Mouse (Mus musculus): Measurements from ENCODE around the gene Nrp1. TPM values are rescaled to one million over a fixed set of nuclear protein-coding genes. Genes with fewer than 3 reads are reported as not detected.

Nrp1 gene
- polyA plus RNA-seq, 1 experiment from 2014 or later = 75.1 TPM

- no peak for ATAC-seq (ENCODE audit: low FRiP score, low read depth)
Observed at GRCm38 (mm10) chr8:128474614-128475013, 116.2 kb downstream of the Nrp1 start.

DNA sequence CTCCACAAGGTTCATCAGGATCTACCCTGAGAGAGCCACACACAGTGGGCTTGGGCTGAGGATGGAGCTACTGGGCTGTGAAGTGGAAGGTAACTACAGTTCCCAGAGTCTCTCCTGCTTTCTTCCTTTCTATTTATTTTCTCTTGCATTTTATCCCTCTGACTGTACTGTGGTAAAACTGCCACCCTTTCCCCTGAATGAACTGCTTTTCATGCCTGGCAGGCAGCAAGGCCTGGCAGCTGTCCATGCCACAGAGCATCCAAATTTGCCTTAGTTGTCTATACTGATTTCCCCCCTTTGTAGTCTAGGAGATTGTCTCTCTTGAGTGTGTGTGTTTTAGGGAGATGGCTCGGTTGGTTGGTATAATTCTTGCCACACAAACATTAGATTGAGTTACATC, 117.8 kb downstream of the Nrp1 start:
- no peaks in the 10 kb centered on the region; the same call in 1 of the 2 replicates for H3K36me3 ChIP-seq
- H3K4me1 ChIP-seq (replicated peaks) = no peaks in the 10 kb centered on the region
- H3K4me3 ChIP-seq = no peak overlapping the region
- no peak overlapping the region for H3K9ac ChIP-seq
- no peaks in the 10 kb centered on the region for H3K27me3 ChIP-seq
- no peak for ATAC-seq (ENCODE audit: low FRiP score, low read depth)
- H3K27ac ChIP-seq (replicated peaks) = no peak overlapping the region
- H3K4me2 ChIP-seq = no peak overlapping the region
- H3K9me3 ChIP-seq = no peaks in the 10 kb centered on the region
- 54% methylated on average over 1 of the region's 1 CpGs for WGBS

More at GRCm38 (mm10) chr8:128474614-128475013, 116.2 kb downstream of the Nrp1 start:
- H3K27me3 ChIP-seq = no peaks in the 10 kb centered on the region
- no peaks in the 10 kb centered on the region for H3K4me1 ChIP-seq (replicated peaks)
- H3K9ac ChIP-seq = no peak overlapping the region
- WGBS = 54% methylated on average over 2 of the region's 2 CpGs
- H3K4me2 ChIP-seq = no peak overlapping the region
- no peaks in the 10 kb centered on the region for H3K9me3 ChIP-seq
- H3K27ac ChIP-seq (replicated peaks) = no peak overlapping the region
- no peak overlapping the region for H3K4me3 ChIP-seq
- peaks cover under 1% of the 10 kb centered on the region; the same call in 1 of the 2 replicates for H3K36me3 ChIP-seq

DNA sequence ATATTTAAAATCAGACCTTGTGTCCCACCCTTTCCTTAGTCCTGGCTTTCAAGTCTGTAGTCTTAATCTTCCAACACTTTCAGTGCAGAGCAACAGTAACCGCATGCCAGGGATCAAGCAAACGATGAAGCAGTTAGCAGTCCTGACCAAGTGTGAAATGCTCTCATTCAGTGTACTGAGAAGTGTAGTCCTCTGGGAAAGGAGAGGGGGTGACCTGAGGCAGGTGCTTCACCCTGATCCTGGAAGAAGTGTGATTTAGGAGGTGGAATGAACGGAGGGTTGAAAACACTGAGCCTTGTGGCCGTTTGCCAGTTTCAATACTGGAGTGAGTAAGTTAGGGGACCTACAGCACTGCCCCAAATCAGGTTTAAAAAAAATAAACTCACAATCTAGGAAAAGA, 119.6 kb downstream of the Nrp1 start:
- H3K4me1 ChIP-seq (replicated peaks) = no peaks in the 10 kb centered on the region
- H3K36me3 ChIP-seq = peaks cover 5% of the 10 kb centered on the region; the same call in 1 of the 2 replicates
- no peak overlapping the region for H3K4me2 ChIP-seq
- no peaks in the 10 kb centered on the region for H3K9me3 ChIP-seq
- no peaks in the 10 kb centered on the region for H3K27me3 ChIP-seq
- H3K9ac ChIP-seq = no peak overlapping the region
- no peak overlapping the region for H3K4me3 ChIP-seq
- WGBS = 89% methylated on average over 4 of the region's 4 CpGs
- no peak overlapping the region for H3K27ac ChIP-seq (replicated peaks)
- no peak for ATAC-seq (ENCODE audit: low FRiP score, low read depth)

DNA sequence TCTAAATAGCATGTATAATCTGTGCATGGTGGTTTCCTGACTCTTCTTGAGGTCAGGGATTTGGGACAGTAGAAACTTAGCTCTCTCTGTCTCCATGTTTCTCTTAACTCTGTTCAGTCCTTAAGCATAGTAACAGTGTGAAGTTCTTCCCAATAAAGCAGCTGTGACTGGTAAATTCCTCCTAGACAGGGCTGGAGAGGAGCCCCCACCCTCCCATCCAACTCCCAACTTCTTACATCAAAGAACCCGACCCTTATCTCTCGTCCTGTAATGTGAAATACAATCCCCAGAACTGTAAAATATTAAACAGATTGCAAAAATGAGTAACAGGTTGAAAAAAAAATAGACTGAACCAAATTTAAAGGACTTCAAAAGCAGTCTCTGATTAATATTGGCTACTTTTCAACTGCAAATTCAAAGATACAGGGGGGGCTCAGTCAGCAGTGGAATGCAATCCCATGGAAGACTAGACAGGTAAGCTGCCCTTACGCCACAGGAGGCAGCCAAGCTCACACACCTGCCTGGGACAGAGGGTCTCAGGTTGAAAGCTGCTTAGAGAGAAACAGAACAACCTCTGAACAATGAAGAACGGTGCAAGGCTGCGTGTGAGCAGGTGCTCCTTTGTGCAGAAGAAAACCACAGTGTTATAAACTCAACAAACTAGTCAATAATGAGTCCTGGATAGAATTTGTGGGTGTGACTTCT, 121.1 kb downstream of the Nrp1 start:
- Histone ChIP-seq H3K27me3 (no peaks in the 10 kb centered on the region), H3K4me3 (no peak overlapping the region), H3K4me2 (no peak overlapping the region), H3K36me3 (peaks cover 5% of the 10 kb centered on the region; the same call in 1 of the 2 replicates), H3K4me1 (replicated peaks) (no peaks in the 10 kb centered on the region), H3K27ac (replicated peaks) (no peak overlapping the region), H3K9me3 (no peaks in the 10 kb centered on the region), H3K9ac (no peak overlapping the region)
- WGBS = 80% methylated on average over 5 of the region's 5 CpGs
- ATAC-seq (ENCODE audit: low FRiP score, low read depth) = no peak

DNA sequence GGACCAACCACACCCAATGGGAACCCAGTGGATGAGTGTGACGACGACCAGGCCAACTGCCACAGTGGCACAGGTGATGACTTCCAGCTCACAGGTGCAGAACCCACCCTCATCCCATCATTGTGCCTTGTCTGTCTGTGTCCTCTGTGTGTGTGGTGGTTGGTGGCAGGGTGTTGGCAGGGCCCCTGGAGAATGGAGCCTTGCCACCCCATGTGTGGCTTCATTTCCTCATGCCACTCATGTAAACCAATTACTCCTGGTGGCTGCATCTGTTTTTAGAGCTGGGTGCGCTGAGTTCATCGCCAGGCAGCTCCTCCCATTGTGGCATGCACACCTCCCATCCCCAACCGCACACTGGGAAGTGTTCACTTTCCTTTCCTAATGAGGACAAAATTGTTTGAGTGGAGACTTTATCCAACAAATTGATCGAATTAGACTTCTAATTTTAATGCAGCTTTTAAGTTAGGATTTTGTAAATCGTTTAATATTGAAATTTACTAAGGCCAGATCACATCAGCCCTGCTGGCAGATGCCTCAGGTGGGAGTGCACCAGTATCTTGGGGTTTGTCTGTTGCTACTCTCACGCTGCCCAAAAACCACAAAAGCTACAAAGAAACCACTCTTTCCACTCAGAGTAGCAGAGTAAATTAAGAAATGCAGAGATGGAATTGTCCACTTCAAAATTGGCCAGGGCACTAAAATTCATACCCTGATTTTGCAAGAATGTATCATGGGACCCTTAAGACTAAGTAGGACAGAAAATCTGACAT, 122.7 kb downstream of the Nrp1 start:
- no peaks in the 10 kb centered on the region for H3K27me3 ChIP-seq
- no peaks in the 10 kb centered on the region for H3K4me1 ChIP-seq (replicated peaks)
- ATAC-seq (ENCODE audit: low FRiP score, low read depth) = no peak
- H3K4me3 ChIP-seq = no peak overlapping the region
- no peak overlapping the region for H3K4me2 ChIP-seq
- H3K27ac ChIP-seq (replicated peaks) = no peak overlapping the region
- no peaks in the 10 kb centered on the region for H3K9me3 ChIP-seq
- no peak overlapping the region for H3K9ac ChIP-seq
- 90% methylated on average over 8 of the region's 8 CpGs for WGBS
- peaks cover 5% of the 10 kb centered on the region; the same call in 1 of the 2 replicates for H3K36me3 ChIP-seq

- Histone ChIP-seq H3K4me2 (no peak overlapping the region), H3K4me3 (no peak overlapping the region), H3K4me1 (replicated peaks) (peaks cover 8% of the 10 kb centered on the region), H3K9ac (no peak overlapping the region), H3K27ac (replicated peaks) (no peak overlapping the region), H3K9me3 (no peaks in the 10 kb centered on the region), H3K36me3 (peaks cover 5% of the 10 kb centered on the region; the same call in 1 of the 2 replicates), H3K27me3 (no peaks in the 10 kb centered on the region)
- no peak for ATAC-seq (ENCODE audit: low FRiP score, low read depth)
- WGBS = 79% methylated on average over 3 of the region's 3 CpGs
Observed at GRCm38 (mm10) chr8:128483344-128483743, 124.9 kb downstream of the Nrp1 start.

DNA sequence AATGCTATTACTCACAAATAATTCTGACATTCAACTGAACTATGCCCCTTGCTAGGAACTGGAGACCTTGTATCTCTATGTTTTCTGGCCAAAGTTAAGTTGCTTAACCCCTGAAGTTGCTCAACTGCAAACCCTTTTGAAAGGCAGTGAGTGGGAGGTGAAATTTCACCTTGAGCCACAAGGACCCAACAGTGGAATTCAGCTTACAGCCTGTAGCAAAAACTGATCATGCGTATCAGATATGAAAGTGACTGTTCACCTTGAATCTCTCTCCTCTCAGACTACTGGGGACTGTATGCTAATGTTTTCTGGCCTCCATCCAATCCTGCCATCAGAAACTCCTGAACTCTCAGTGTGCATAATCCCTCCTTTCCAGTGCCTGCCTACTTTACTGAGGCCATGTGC, 126.3 kb downstream of the Nrp1 start:
- WGBS = 84% methylated on average over 1 of the region's 1 CpGs
- H3K27ac ChIP-seq (replicated peaks) = no peak overlapping the region
- no peaks in the 10 kb centered on the region for H3K9me3 ChIP-seq
- no peak overlapping the region for H3K4me3 ChIP-seq
- peaks cover 5% of the 10 kb centered on the region; the same call in 1 of the 2 replicates for H3K36me3 ChIP-seq
- no peak overlapping the region for H3K4me2 ChIP-seq
- H3K4me1 ChIP-seq (replicated peaks) = peaks cover 12% of the 10 kb centered on the region
- no peaks in the 10 kb centered on the region for H3K27me3 ChIP-seq
- no peak for ATAC-seq (ENCODE audit: low FRiP score, low read depth)
- H3K9ac ChIP-seq = no peak overlapping the region

- Histone ChIP-seq H3K4me3 (no peak overlapping the region), H3K4me2 (no peak overlapping the region), H3K27me3 (no peaks in the 10 kb centered on the region), H3K27ac (replicated peaks) (no peak overlapping the region), H3K9me3 (no peaks in the 10 kb centered on the region), H3K4me1 (replicated peaks) (peaks cover 12% of the 10 kb centered on the region), H3K36me3 (peaks cover 5% of the 10 kb centered on the region; the same call in 1 of the 2 replicates), H3K9ac (no peak overlapping the region)
- WGBS = 87% methylated on average over 2 of the region's 2 CpGs
- ATAC-seq (ENCODE audit: low FRiP score, low read depth) = no peak
Observed at GRCm38 (mm10) chr8:128486043-128486442, 127.6 kb downstream of the Nrp1 start.

- H3K4me2 ChIP-seq = no peak overlapping the region
- peaks cover 12% of the 10 kb centered on the region for H3K4me1 ChIP-seq (replicated peaks)
- no peak overlapping the region for H3K9ac ChIP-seq
- ATAC-seq (ENCODE audit: low FRiP score, low read depth) = 0 out of 2 replicates have a peak, but pooled peaks have one; percentile 19
- H3K4me3 ChIP-seq = no peak overlapping the region
- WGBS = 20% methylated on average over 10 of the region's 10 CpGs
- no peaks in the 10 kb centered on the region for H3K36me3 ChIP-seq
- H3K27me3 ChIP-seq = no peaks in the 10 kb centered on the region
- H3K27ac ChIP-seq (replicated peaks) = no peak overlapping the region
- H3K9me3 ChIP-seq = no peaks in the 10 kb centered on the region
Observed at GRCm38 (mm10) chr8:128487966-128488931, 129.8 kb downstream of the Nrp1 start.

- 100% methylated on average over 1 of the region's 1 CpGs for WGBS
- no peaks in the 10 kb centered on the region for H3K27me3 ChIP-seq
- H3K9me3 ChIP-seq = no peaks in the 10 kb centered on the region
- no peak overlapping the region for H3K9ac ChIP-seq
- peaks cover 12% of the 10 kb centered on the region for H3K4me1 ChIP-seq (replicated peaks)
- no peak overlapping the region for H3K4me3 ChIP-seq
- no peaks in the 10 kb centered on the region for H3K36me3 ChIP-seq
- H3K4me2 ChIP-seq = no peak overlapping the region
- no peak for ATAC-seq (ENCODE audit: low FRiP score, low read depth)
- no peak overlapping the region for H3K27ac ChIP-seq (replicated peaks)
Observed at GRCm38 (mm10) chr8:128489351-128489750, 130.9 kb downstream of the Nrp1 start.

DNA sequence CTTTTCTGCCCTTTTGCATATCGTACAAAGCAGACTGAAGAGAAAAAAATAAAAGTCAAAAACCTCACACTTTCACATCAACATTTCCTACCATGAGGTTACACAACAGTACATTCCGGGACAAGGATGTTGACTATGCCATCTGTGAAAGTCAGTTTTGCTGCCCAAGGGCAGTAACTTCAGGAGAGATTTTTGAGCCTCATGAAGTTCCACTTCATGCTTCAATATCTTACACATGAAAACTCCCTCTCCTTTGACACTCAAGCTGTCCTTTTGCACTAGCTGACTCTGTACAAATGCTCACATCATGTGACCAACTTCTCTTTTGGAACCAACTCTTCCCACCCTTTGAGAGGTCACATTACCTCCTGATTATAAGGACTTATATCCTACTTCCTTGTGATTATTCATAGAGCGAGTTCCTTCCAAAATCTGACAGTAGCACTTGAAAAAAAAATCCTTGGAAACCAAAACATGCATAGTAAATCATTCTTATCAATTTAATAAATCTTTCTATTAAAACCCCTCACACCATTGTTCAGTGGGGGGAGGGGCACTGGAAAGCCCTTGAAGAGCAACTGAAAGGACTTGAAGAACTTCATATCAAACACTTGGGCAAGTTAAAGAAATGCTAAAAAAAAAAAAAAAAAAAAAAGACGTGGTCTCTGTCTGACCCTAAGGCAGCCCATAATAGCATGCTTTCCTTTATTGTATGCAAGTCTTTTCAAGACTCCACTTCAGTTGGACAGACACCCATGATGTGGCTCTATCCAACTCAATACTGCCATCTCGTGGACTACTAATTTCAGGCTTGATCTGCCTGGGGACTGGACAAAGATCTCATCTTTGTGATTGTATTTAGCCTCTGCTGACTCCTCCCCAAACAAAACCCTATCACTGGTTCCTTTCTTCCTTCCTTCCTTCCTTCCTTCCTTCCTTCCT, 133.0 kb downstream of the Nrp1 start:
- no peak overlapping the region for H3K27ac ChIP-seq (replicated peaks)

More for the DNA sequence above, 133.0 kb downstream of the Nrp1 start:
- peak; percentile 75; the same call in 1 of the 2 replicates for ATAC-seq (ENCODE audit: low FRiP score, low read depth)
- 52% methylated on average over 5 of the region's 5 CpGs for WGBS
- H3K36me3 ChIP-seq = no peaks in the 10 kb centered on the region
- no peaks in the 10 kb centered on the region for H3K9me3 ChIP-seq
- H3K4me3 ChIP-seq = no peak overlapping the region
- H3K4me1 ChIP-seq (replicated peaks) = peaks cover 12% of the 10 kb centered on the region
- H3K4me2 ChIP-seq = no peak overlapping the region
- no peak overlapping the region for H3K9ac ChIP-seq
- no peaks in the 10 kb centered on the region for H3K27me3 ChIP-seq

All from hindbrain, embryonic 15.5 days (tissue).